Mouse (Mus musculus) ES-Bruce4 (cell line): ENCODE data around the gene Ddx5. TPM values are rescaled to one million over a fixed set of nuclear protein-coding genes. Genes with fewer than 3 reads are reported as not detected.
"Not testable (repeated sequence)": the region's sequence is repeated elsewhere in the genome, so short reads cannot be mapped to it uniquely, and the experiment has no call there.

Source experiments
- H3K27ac ChIP-seq: 2 replicates; pipeline ENCODE4 v1.5.1; 2012; ENCODE audit warnings: low read length, inconsistent platforms; ENCODE audit not compliant: insufficient read depth
- H3K27me3 ChIP-seq: 2 replicates; pipeline ENCODE4 v1.6.1; 2012; ENCODE audit warnings: mild to moderate bottlenecking, low read length, inconsistent platforms; ENCODE audit not compliant: control insufficient read depth, poor library complexity, insufficient read depth, severe bottlenecking
- H3K36me3 ChIP-seq: 2 replicates; pipeline ENCODE4 v1.6.1; 2012; ENCODE audit warnings: inconsistent platforms, mild to moderate bottlenecking, low read length, moderate library complexity; ENCODE audit not compliant: control insufficient read depth, poor library complexity, insufficient read depth, severe bottlenecking
- H3K4me1 ChIP-seq: one replicate; pipeline ENCODE4 v1.8.1; 2011; ENCODE audit warnings: low read length; ENCODE audit not compliant: control insufficient read depth, insufficient read depth
- H3K4me3 ChIP-seq: 2 replicates; pipeline ENCODE4 v1.5.1; 2011; ENCODE audit warnings: low read depth, mild to moderate bottlenecking, low read length
- H3K9ac ChIP-seq: 2 replicates; pipeline ENCODE4 v1.6.1; 2012; ENCODE audit warnings: low read depth, mild to moderate bottlenecking, inconsistent platforms; ENCODE audit not compliant: poor library complexity, severe bottlenecking
- H3K9me3 ChIP-seq: replicated peaks from 2 replicates; pipeline ENCODE4 v1.6.1; 2012; ENCODE audit warnings: mild to moderate bottlenecking, low read length, inconsistent platforms; ENCODE audit not compliant: control insufficient read depth, poor library complexity, insufficient read depth, severe bottlenecking
- CTCF ChIP-seq: IDR thresholded peaks from one replicate; pipeline ENCODE4 v1.8.1; 2011; ENCODE audit warnings: low read depth, low read length
- EP300 ChIP-seq: IDR thresholded peaks from 2 replicates; pipeline ENCODE4 v1.6.1; 2011; ENCODE audit warnings: low read depth, low read length; ENCODE audit not compliant: insufficient read depth
- POLR2A ChIP-seq: IDR thresholded peaks from one replicate; pipeline ENCODE4 v1.8.1; 2011; ENCODE audit warnings: low read length; ENCODE audit not compliant: insufficient read depth
- polyA plus RNA-seq: library from polyadenylated mRNA; stranded (reverse); fragments of >200 nt; gene quantifications from 2 replicates; pipeline ENCODE4 v1.2.4, GENCODE M21; 2011; ENCODE audit warnings: low read depth; ENCODE audit not compliant: missing spikeins, insufficient read depth, insufficient read length

Gene Ddx5
- polyA plus RNA-seq, 1 experiment, result 946 TPM

- Histone ChIP-seq H3K36me3 (no peaks in the 10 kb centered on the region), H3K4me1 (no peaks in the 10 kb centered on the region), H3K9me3 (no peaks in the 10 kb centered on the region), H3K4me3 (no peak overlapping the region), H3K27me3 (no peaks in the 10 kb centered on the region), H3K9ac (no peak overlapping the region), H3K27ac (no peak overlapping the region)
- no peak for TF ChIP-seq CTCF
- no peak for TF ChIP-seq EP300
- TF ChIP-seq POLR2A, result no peak
These were observed 47.2 kb downstream of the Ddx5 start for GRCm38 (mm10) chr11:106741826-106742225.

- no peaks in the 10 kb centered on the region for H3K36me3 ChIP-seq
- H3K4me3 ChIP-seq, result no peak overlapping the region
- H3K27ac ChIP-seq, result no peak overlapping the region
- no peaks in the 10 kb centered on the region for H3K9me3 ChIP-seq
- no peaks in the 10 kb centered on the region for H3K27me3 ChIP-seq
- TF ChIP-seq EP300 (no peak), CTCF (no peak), POLR2A (no peak)
- no peak overlapping the region for H3K9ac ChIP-seq
- H3K4me1 ChIP-seq, result no peaks in the 10 kb centered on the region
These were observed 47.8 kb downstream of the Ddx5 start for GRCm38 (mm10) chr11:106741232-106741631.

GRCm38 (mm10) chr11:106740724-106741123, 48.3 kb downstream of the Ddx5 start:
- not testable (repeated sequence) for H3K36me3 ChIP-seq, H3K9me3 ChIP-seq, H3K9ac ChIP-seq

GRCm38 (mm10) chr11:106739116-106739515, 49.9 kb downstream of the Ddx5 start:
- TF ChIP-seq POLR2A, result no peak
- no peak for TF ChIP-seq CTCF
- TF ChIP-seq EP300, result no peak
- no peak overlapping the region for H3K9ac ChIP-seq
- H3K36me3 ChIP-seq, result no peaks in the 10 kb centered on the region
- H3K27ac ChIP-seq, result no peak overlapping the region
- H3K9me3 ChIP-seq, result no peaks in the 10 kb centered on the region
- H3K27me3 ChIP-seq, result no peaks in the 10 kb centered on the region
- H3K4me3 ChIP-seq, result no peak overlapping the region
- H3K4me1 ChIP-seq, result no peaks in the 10 kb centered on the region

More at GRCm38 (mm10) chr11:106740724-106741123, 48.3 kb downstream of the Ddx5 start:
- H3K4me1 ChIP-seq, H3K27ac ChIP-seq, H3K27me3 ChIP-seq, H3K4me3 ChIP-seq: not testable (repeated sequence)

- H3K27ac ChIP-seq, result no peak overlapping the region
- H3K36me3 ChIP-seq, result no peaks in the 10 kb centered on the region
- H3K4me3 ChIP-seq, result no peak overlapping the region
- H3K9me3 ChIP-seq, result no peaks in the 10 kb centered on the region
- TF ChIP-seq EP300 (no peak), POLR2A (no peak), CTCF (no peak)
- H3K9ac ChIP-seq, result no peak overlapping the region
- H3K27me3 ChIP-seq, result no peaks in the 10 kb centered on the region
- H3K4me1 ChIP-seq, result no peaks in the 10 kb centered on the region
These were observed 51.8 kb downstream of the Ddx5 start for GRCm38 (mm10) chr11:106737178-106737621.

GRCm38 (mm10) chr11:106736614-106737013, 52.4 kb downstream of the Ddx5 start:
- Histone ChIP-seq H3K36me3 (no peaks in the 10 kb centered on the region), H3K9me3 (no peaks in the 10 kb centered on the region), H3K4me3 (no peak overlapping the region), H3K27ac (no peak overlapping the region), H3K9ac (no peak overlapping the region), H3K4me1 (no peaks in the 10 kb centered on the region), H3K27me3 (no peaks in the 10 kb centered on the region)
- TF ChIP-seq POLR2A (no peak), CTCF (no peak), EP300 (no peak)
